Mouse (Mus musculus) cerebellum, adult 2 months (tissue): Measurements from ENCODE around the gene Prmt3.

Experiments
- CTCF ChIP-seq: fragments of 200-500 bp; IDR thresholded peaks from 2 replicates; pipeline ENCODE4 v1.5.1; 2011; ENCODE audit warnings: low read depth, mild to moderate bottlenecking, control low read depth, low read length, moderate library complexity, borderline replicate concordance; ENCODE audit not compliant: insufficient read depth
- POLR2A ChIP-seq: fragments of 200-500 bp; IDR thresholded peaks from 2 replicates; pipeline ENCODE4 v1.6.1; 2011; ENCODE audit warnings: low read length, control low read depth, borderline replicate concordance; ENCODE audit not compliant: insufficient read depth

DNA sequence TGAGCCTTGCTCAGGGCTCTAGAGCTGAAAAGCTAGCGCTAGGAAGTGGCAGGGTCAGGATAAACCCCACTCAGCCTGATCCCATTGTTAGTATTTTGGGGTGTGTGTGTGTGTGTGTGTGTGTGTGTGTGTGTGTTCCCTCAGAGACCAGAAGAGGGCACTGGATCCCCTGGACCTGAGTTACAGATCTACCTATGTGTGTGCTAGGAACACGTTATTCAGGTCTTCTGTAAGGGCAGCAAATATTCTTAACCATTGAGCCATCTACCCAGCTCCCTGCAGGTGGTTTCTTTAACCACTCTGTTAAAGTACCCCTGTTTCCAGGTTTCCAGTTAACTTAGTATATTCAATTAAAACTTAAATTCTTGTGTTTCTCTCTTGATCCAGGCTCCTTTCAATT lies 3.8 kb upstream of the Prmt3 start:
- no peak for TF ChIP-seq POLR2A
- no peak for TF ChIP-seq CTCF
